ENCODE assay signal across 7 mouse cellular contexts in the genomic region with DNA sequence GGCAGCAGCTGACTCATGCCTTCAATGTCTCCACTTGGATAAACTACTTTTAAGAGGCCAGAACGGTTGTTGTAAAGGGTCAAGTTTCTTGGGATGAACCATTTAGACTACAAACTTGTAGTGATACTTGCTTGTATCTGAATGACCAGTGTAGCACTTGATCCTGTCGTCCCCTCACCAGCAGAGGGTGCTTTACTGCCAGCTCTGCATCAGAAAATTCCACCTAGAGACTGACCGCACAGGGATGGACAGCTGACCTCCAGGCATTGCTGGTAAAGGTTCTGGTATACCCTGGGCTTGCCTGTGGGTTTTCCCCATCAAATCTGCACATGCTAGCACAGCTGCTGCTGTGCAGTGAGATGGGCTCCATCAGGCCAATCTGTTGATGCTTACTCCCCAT. TPM values are rescaled to one million over a fixed set of nuclear protein-coding genes. Genes with fewer than 3 reads are reported as not detected.
A peak's percentile ranks its signal among the peaks of the same experiment; 100 is the strongest.
DNase-seq lines count a peak whose midpoint lies in the region; ATAC-seq and TF ChIP-seq lines count a peak whose summit lies in the region.

No protein-coding gene starts in this region.

- no peak overlapping the region for H3K9ac ChIP-seq in intestine, postnatal 0 days (ENCODE audit: low read depth, low read length)
- H3K9ac ChIP-seq in intestine, embryonic 15.5 days = no peak overlapping the region
- H3K9ac ChIP-seq in ES-Bruce4 (ENCODE audit: low read depth, poor library complexity, severe bottlenecking) = no peak overlapping the region

- no peak overlapping the region for H3K4me3 ChIP-seq in intestine, postnatal 0 days (ENCODE audit: low read depth, low read length)
- no peak overlapping the region for H3K4me3 ChIP-seq in intestine, embryonic 15.5 days (replicated peaks)
- no peak overlapping the region for H3K4me3 ChIP-seq in ES-Bruce4 (ENCODE audit: low read depth, low read length)

- no peak for ATAC-seq in intestine, postnatal 0 days
- ATAC-seq in intestine, embryonic 15.5 days = no peak
- ATAC-seq in megakaryocyte progenitor cell, adult 5-6 weeks (replicated peaks; ENCODE audit: poor library complexity) = no peak

- H3K4me2 ChIP-seq in intestine, postnatal 0 days (replicated peaks; ENCODE audit: low read depth) = no peak overlapping the region
- H3K4me2 ChIP-seq in intestine, embryonic 15.5 days (replicated peaks) = no peak overlapping the region

- WGBS in intestine, postnatal 0 days = 34% methylated on average over 3 of the region's 3 CpGs
- 29% methylated on average over 3 of the region's 3 CpGs for WGBS in intestine, embryonic 15.5 days

- no peaks in the 10 kb centered on the region for H3K9me3 ChIP-seq in intestine, postnatal 0 days (ENCODE audit: control insufficient read depth)
- H3K9me3 ChIP-seq in intestine, embryonic 15.5 days = no peaks in the 10 kb centered on the region
- no peaks in the 10 kb centered on the region for H3K9me3 ChIP-seq in ES-Bruce4 (replicated peaks; ENCODE audit: control insufficient read depth, insufficient read depth, low read length, poor library complexity, severe bottlenecking)

- H3K4me1 ChIP-seq in intestine, postnatal 0 days (replicated peaks; ENCODE audit: control insufficient read depth, insufficient read depth, low read length) = no peaks in the 10 kb centered on the region
- peaks cover 7% of the 10 kb centered on the region; the same call in 1 of the 2 replicates for H3K4me1 ChIP-seq in intestine, embryonic 15.5 days (replicated peaks)
- peaks cover 1% of the 10 kb centered on the region for H3K4me1 ChIP-seq in ES-Bruce4 (ENCODE audit: control insufficient read depth, insufficient read depth, low read length)

- DNase-seq in adrenal gland, postnatal 36 days = peak; percentile 53 to 71
- peak; percentile 59 to 72 for DNase-seq in kidney, postnatal 36 days
- no peak for DNase-seq in spleen, adult 18-20 months

- TF ChIP-seq EP300 in ES-Bruce4 (IDR thresholded peaks at IDR 0.05; ENCODE audit: insufficient read depth, low read depth, low read length) = no peak

- H3K36me3 ChIP-seq in intestine, postnatal 0 days (ENCODE audit: control insufficient read depth, insufficient read depth) = peaks cover 21% of the 10 kb centered on the region
- H3K36me3 ChIP-seq in intestine, embryonic 15.5 days = peaks cover 15% of the 10 kb centered on the region; the same call in 1 of the 2 replicates
- H3K36me3 ChIP-seq in ES-Bruce4 (ENCODE audit: control insufficient read depth, insufficient read depth, low read length, poor library complexity, severe bottlenecking) = peaks cover 49% of the 10 kb centered on the region

- H3K27me3 ChIP-seq in intestine, postnatal 0 days (replicated peaks; ENCODE audit: control insufficient read depth, insufficient read depth, low read length) = no peaks in the 10 kb centered on the region
- no peaks in the 10 kb centered on the region for H3K27me3 ChIP-seq in intestine, embryonic 15.5 days (replicated peaks)
- no peaks in the 10 kb centered on the region for H3K27me3 ChIP-seq in ES-Bruce4 (ENCODE audit: control insufficient read depth, insufficient read depth, low read length, poor library complexity, severe bottlenecking)

- H3K27ac ChIP-seq in intestine, postnatal 0 days (ENCODE audit: low read depth, low read length) = no peak overlapping the region
- no peak overlapping the region for H3K27ac ChIP-seq in intestine, embryonic 15.5 days
- H3K27ac ChIP-seq in ES-Bruce4 (ENCODE audit: insufficient read depth, low read length) = no peak overlapping the region

- peak; percentile 79 for TF ChIP-seq CTCF in intestine, postnatal 0 days (IDR thresholded peaks at IDR 0.05; ENCODE audit: low read depth)
- peak; percentile 69 for TF ChIP-seq CTCF in ES-Bruce4 (IDR thresholded peaks at IDR 0.05; ENCODE audit: low read depth, low read length)

- no peak for TF ChIP-seq POLR2A in ES-Bruce4 (IDR thresholded peaks at IDR 0.05; ENCODE audit: insufficient read depth, low read length)

RNA-seq across cellular contexts. Expression of a gene that starts 1.3 kb away (rescaled TPM):
- 7.2 and 8.7 TPM in 2 replicates for polyA plus RNA-seq in intestine, postnatal 0 days (2015; fragmentation: Nextera tagmentation; extraction: Ambion mirVana)
- 21.8 and 24.0 TPM in 2 replicates for polyA plus RNA-seq in intestine, embryonic 15.5 days (2015; fragmentation: Nextera tagmentation; extraction: Ambion mirVana)
- polyA plus RNA-seq in ES-Bruce4 (2011; ENCODE audit: insufficient read depth, insufficient read length, low read depth, missing spikeins) = 15.8 and 18.0 TPM in 2 replicates
- 10 to 100 TPM in 1 of 2 experiments, 1 to 10 TPM in 1; 4.6 to 13.2 TPM for total RNA-seq in adrenal gland, postnatal 36 days (2021)
- 20.8 TPM in 2 replicates for total RNA-seq in megakaryocyte progenitor cell, adult 5-6 weeks (2015)
- 15.5 and 26.2 TPM in 2 replicates for total RNA-seq in megakaryocyte progenitor cell, adult 5-6 weeks (2017)

RNA-seq across cellular contexts. Expression of a gene that starts 11.3 kb away (rescaled TPM):
- polyA plus RNA-seq in intestine, postnatal 0 days (2015; fragmentation: Nextera tagmentation; extraction: Ambion mirVana) = 5.0 and 5.2 TPM in 2 replicates
- 13.8 and 16.5 TPM in 2 replicates for polyA plus RNA-seq in intestine, embryonic 15.5 days (2015; fragmentation: Nextera tagmentation; extraction: Ambion mirVana)
- 57.5 and 64.7 TPM in 2 replicates for polyA plus RNA-seq in ES-Bruce4 (2011; ENCODE audit: insufficient read depth, insufficient read length, low read depth, missing spikeins)
- 10 to 100 TPM; 25.2 to 29.5 TPM for total RNA-seq in adrenal gland, postnatal 36 days (2021)
- total RNA-seq in megakaryocyte progenitor cell, adult 5-6 weeks (2015) = 16.0 and 19.1 TPM in 2 replicates
- total RNA-seq in megakaryocyte progenitor cell, adult 5-6 weeks (2017) = 42.9 and 62.2 TPM in 2 replicates

RNA-seq across cellular contexts. Expression of a gene that starts 14.0 kb away (rescaled TPM):
- polyA plus RNA-seq in intestine, postnatal 0 days (2015; fragmentation: Nextera tagmentation; extraction: Ambion mirVana) = 154 and 159 TPM in 2 replicates
- 136 and 141 TPM in 2 replicates for polyA plus RNA-seq in intestine, embryonic 15.5 days (2015; fragmentation: Nextera tagmentation; extraction: Ambion mirVana)
- polyA plus RNA-seq in ES-Bruce4 (2011; ENCODE audit: insufficient read depth, insufficient read length, low read depth, missing spikeins) = 33.7 and 37.4 TPM in 2 replicates
- 100 to 1,000 TPM in 1 of 2 experiments, 10 to 100 TPM in 1; 90.9 to 115 TPM for total RNA-seq in adrenal gland, postnatal 36 days (2021)
- 70.4 and 82.4 TPM in 2 replicates for total RNA-seq in megakaryocyte progenitor cell, adult 5-6 weeks (2015)
- total RNA-seq in megakaryocyte progenitor cell, adult 5-6 weeks (2017) = 117 and 161 TPM in 2 replicates

RNA-seq across cellular contexts. Expression of a gene that starts 14.9 kb away (rescaled TPM):
- polyA plus RNA-seq in intestine, postnatal 0 days (2015; fragmentation: Nextera tagmentation; extraction: Ambion mirVana) = 16.7 and 18.9 TPM in 2 replicates
- polyA plus RNA-seq in intestine, embryonic 15.5 days (2015; fragmentation: Nextera tagmentation; extraction: Ambion mirVana) = 7.7 and 8.5 TPM in 2 replicates
- polyA plus RNA-seq in ES-Bruce4 (2011; ENCODE audit: insufficient read depth, insufficient read length, low read depth, missing spikeins) = 16.2 and 20.1 TPM in 2 replicates
- total RNA-seq in adrenal gland, postnatal 36 days (2021) = 10 to 100 TPM; 38.5 to 66.3 TPM
- total RNA-seq in megakaryocyte progenitor cell, adult 5-6 weeks (2015) = 28.4 and 28.7 TPM in 2 replicates
- total RNA-seq in megakaryocyte progenitor cell, adult 5-6 weeks (2017) = 29.6 and 30.4 TPM in 2 replicates

RNA-seq across cellular contexts. Expression of a gene that starts 25.9 kb away (rescaled TPM):
- polyA plus RNA-seq in intestine, postnatal 0 days (2015; fragmentation: Nextera tagmentation; extraction: Ambion mirVana) = 66.6 and 68.4 TPM in 2 replicates
- 79.2 and 90.8 TPM in 2 replicates for polyA plus RNA-seq in intestine, embryonic 15.5 days (2015; fragmentation: Nextera tagmentation; extraction: Ambion mirVana)
- polyA plus RNA-seq in ES-Bruce4 (2011; ENCODE audit: insufficient read depth, insufficient read length, low read depth, missing spikeins) = 26.9 and 34.9 TPM in 2 replicates
- 10 to 100 TPM in 1 of 2 experiments, 1 to 10 TPM in 1; 9.7 to 15.0 TPM for total RNA-seq in adrenal gland, postnatal 36 days (2021)
- total RNA-seq in megakaryocyte progenitor cell, adult 5-6 weeks (2015) = 24.5 and 29.2 TPM in 2 replicates
- 48.3 and 58.9 TPM in 2 replicates for total RNA-seq in megakaryocyte progenitor cell, adult 5-6 weeks (2017)

Comparison
In these comparisons a context has a peak if more than half of its experiments do, and no peak if none do; other contexts are left out.
1. DNase-seq: peak in adrenal gland, postnatal 36 days (2 of 2) and kidney, postnatal 36 days (2 of 2); none in spleen, adult 18-20 months (0 of 2).